Mouse (Mus musculus): Measurements from ENCODE around the gene Clta. TPM values are rescaled to one million over a fixed set of nuclear protein-coding genes. Genes with fewer than 3 reads are reported as not detected.
A peak's percentile ranks its signal among the peaks of the same experiment; 100 is the strongest.

Gene Clta
- total and polyA plus RNA-seq, 3 experiments: 451 to 589 TPM; not detected in 1

DNA sequence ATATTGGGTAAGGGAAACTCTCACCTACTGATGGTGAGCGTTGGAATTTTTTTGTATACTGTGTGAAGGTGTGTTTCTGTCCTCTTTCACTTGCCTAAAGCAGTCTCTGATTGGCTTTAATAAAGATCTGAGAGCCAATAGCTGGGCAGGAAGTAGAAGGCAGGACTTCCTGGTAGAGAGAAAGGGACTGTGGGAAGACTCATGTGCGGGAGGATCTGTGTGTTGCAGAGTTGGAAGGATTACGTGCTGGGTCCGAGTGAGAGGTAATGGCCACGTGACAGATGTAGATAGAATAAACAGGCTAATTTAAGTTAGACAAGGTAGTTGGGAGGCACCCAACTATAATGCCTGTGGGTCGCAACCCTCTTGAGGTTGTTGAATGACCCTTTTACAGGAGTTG, 630 bp upstream of the Clta start (continued):
- 0 out of 4 replicates have a peak, but pooled peaks of 1 of the 2 experiments have one; percentile 48 for TF ChIP-seq USF2 (IDR thresholded peaks at IDR 0.05; ENCODE audit: borderline replicate concordance in 1 of 2, insufficient read depth in 1 of 2, low read depth in 1 of 2, low read length in 2 of 2)
- TF ChIP-seq UBTF (IDR thresholded peaks at IDR 0.05; ENCODE audit: borderline replicate concordance, insufficient read depth, low read depth, low read length): no peak
- no peak for TF ChIP-seq GABPA (IDR thresholded peaks at IDR 0.05; ENCODE audit: low read depth, low read length)
- TF ChIP-seq TCF12 (IDR thresholded peaks at IDR 0.05; ENCODE audit: low read depth, low read length): no peak
- no peak for TF ChIP-seq ZMIZ1 (IDR thresholded peaks at IDR 0.05; ENCODE audit: low read depth, low read length)
- TF ChIP-seq CHD1 (IDR thresholded peaks at IDR 0.05; ENCODE audit: low read depth, low read length): no peak
- no peak for TF ChIP-seq JUND (IDR thresholded peaks at IDR 0.05; ENCODE audit: low read depth, low read length)
- no peak for TF ChIP-seq CHD2 (IDR thresholded peaks at IDR 0.05; ENCODE audit: low read length)
- no peak for TF ChIP-seq RAD21 (IDR thresholded peaks at IDR 0.05; ENCODE audit: low read depth, low read length)

DNA sequence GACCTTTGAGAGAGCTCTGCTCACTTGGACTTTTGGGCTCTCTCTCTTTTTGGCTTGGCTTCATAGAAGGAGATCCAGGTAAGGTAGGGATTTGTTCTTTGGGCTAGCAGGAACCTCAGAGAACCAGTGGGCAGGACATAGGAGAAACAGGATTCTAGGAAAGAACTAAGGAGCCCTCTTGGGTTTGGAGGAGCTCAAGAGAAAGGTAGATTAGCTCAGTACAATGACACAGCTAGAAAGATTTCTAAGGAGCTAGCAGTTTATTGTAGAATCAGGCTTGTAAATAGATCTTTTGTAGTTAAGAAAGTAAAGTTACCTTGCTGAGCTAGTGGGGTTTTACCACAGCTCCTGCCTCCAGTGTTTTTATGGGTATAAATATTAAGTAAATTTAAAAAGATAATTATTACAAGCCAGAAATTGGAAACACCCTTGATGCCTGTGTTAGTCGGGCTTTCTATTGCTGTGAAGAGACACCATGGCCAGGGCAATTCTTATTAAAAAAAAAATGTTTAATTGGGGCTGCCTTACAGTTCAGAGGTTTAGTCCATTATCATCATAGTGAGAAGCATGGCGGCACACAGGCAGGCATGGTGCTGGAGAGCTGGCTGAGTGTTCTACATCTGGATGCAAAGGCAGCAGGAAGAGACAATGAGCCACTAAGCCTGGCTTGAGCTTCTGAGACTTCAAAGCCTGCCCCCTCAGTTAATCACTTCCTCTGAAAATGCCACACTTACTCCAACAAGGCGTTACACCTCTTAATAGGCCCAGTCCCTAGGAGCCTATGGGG, 564 bp downstream of the Clta start:
- peak; percentile 42 for DNase-seq (ENCODE audit: low read depth, low spot score)
- Histone ChIP-seq H3K9ac (ENCODE audit: control insufficient read depth, low read depth, low read length, poor library complexity, severe bottlenecking) (peak overlapping the region; percentile 63), H3K9me3 (replicated peaks; ENCODE audit: insufficient read depth, low read length) (no peaks in the 10 kb centered on the region), H3K79me2 (ENCODE audit: control insufficient read depth, insufficient read depth, low read length, poor library complexity) (peaks cover 3% of the 10 kb centered on the region; the same call in 1 of the 2 replicates), H3K4me1 (ENCODE audit: control insufficient read depth in 1 of 2, insufficient read depth in 2 of 2, low read length in 2 of 2) (peaks cover 0 to 8% of the 10 kb centered on the region in 2 experiments; a peak in 2 of 4 replicates), H3K4me3 (ENCODE audit: control insufficient read depth in 1 of 2, insufficient read depth in 1 of 2, low read depth in 2 of 2, low read length in 2 of 2) (peak overlapping the region; percentile 6 to 15; a peak in 2 of 4 replicates), H3K27ac (ENCODE audit: control insufficient read depth, low read depth, low read length) (peak overlapping the region; percentile 97), H3K36me3 (ENCODE audit: control insufficient read depth in 1 of 2, insufficient read depth in 2 of 2, low read length in 2 of 2) (peaks cover 0 to 10% of the 10 kb centered on the region in 2 experiments; a peak in 2 of 4 replicates), H3K27me3 (ENCODE audit: control insufficient read depth in 1 of 2, insufficient read depth in 2 of 2, low read length in 2 of 2) (no peaks in the 10 kb centered on the region)
- TF ChIP-seq MAX (IDR thresholded peaks at IDR 0.05; ENCODE audit: low read length): peak; percentile 30; the same call in 1 of the 2 replicates
- TF ChIP-seq MAFK (IDR thresholded peaks at IDR 0.05; ENCODE audit: borderline replicate concordance, low read depth, low read length): no peak

DNA sequence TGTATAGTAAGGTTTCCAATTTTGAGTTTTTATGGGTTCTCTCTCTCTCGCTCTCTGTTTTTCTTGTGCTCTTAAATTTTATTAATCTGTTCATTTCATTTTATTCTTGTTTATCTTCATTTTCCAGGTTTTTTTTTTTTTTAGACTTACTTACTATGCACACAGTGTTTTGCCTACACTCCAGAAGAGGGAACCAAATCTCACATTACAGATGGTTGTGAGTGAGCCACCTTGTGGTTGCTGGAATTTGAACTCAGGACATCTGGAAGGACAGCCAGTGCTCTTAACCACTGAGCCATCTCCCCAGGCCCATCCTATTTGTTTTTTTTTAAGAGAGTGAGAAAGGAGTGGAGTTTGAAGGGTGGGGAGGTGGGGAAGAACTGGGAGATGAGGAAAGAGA, 5.9 kb downstream of the Clta start:
- Histone ChIP-seq H3K9me3 (replicated peaks; ENCODE audit: insufficient read depth, low read length) (no peaks in the 10 kb centered on the region), H3K27ac (ENCODE audit: control insufficient read depth, low read depth, low read length) (peak overlapping the region; percentile 57; the same call in 1 of the 2 replicates), H3K79me2 (ENCODE audit: control insufficient read depth, insufficient read depth, low read length, poor library complexity) (peaks cover 34% of the 10 kb centered on the region), H3K36me3 (ENCODE audit: control insufficient read depth in 1 of 2, insufficient read depth in 2 of 2, low read length in 2 of 2) (peaks cover 2 to 26% of the 10 kb centered on the region in 2 experiments; a peak in 3 of 4 replicates), H3K4me3 (ENCODE audit: control insufficient read depth in 1 of 2, insufficient read depth in 1 of 2, low read depth in 2 of 2, low read length in 2 of 2) (no peak overlapping the region), H3K4me1 (ENCODE audit: control insufficient read depth in 1 of 2, insufficient read depth in 2 of 2, low read length in 2 of 2) (peaks cover 0 to 27% of the 10 kb centered on the region in 2 experiments; a peak in 3 of 4 replicates), H3K27me3 (ENCODE audit: control insufficient read depth in 1 of 2, insufficient read depth in 2 of 2, low read length in 2 of 2) (no peaks in the 10 kb centered on the region), H3K9ac (ENCODE audit: control insufficient read depth, low read depth, low read length, poor library complexity, severe bottlenecking) (no peak overlapping the region)
- peak; percentile 46 for DNase-seq (ENCODE audit: low read depth, low spot score)
- TF ChIP-seq CTCF (IDR thresholded peaks at IDR 0.05 in 2 of 3, conservative IDR thresholded peaks at IDR 0.05 in 1 of 3; ENCODE audit: control insufficient read depth in 1 of 3, insufficient read depth in 1 of 3, low read depth in 2 of 3, low read length in 3 of 3, poor library complexity in 1 of 3, severe bottlenecking in 1 of 3): peak in 2 of 3 experiments; percentile 12 to 67; a peak in 2 of 6 replicates
- TF ChIP-seq SMC3 (IDR thresholded peaks at IDR 0.05; ENCODE audit: low read depth, low read length): peak; percentile 40
- peak; percentile 4; the same call in 1 of the 2 replicates for TF ChIP-seq RAD21 (IDR thresholded peaks at IDR 0.05; ENCODE audit: low read depth, low read length)
- peak; percentile 25; the same call in 1 of the 2 replicates for TF ChIP-seq SIN3A (IDR thresholded peaks at IDR 0.05; ENCODE audit: low read length)
- peak; percentile 80 for TF ChIP-seq ZNF384 (IDR thresholded peaks at IDR 0.05; ENCODE audit: low read depth, low read length)
- TF ChIP-seq MXI1 (IDR thresholded peaks at IDR 0.05; ENCODE audit: low read depth, low read length): no peak
- no peak for TF ChIP-seq ETS1 (IDR thresholded peaks at IDR 0.05; ENCODE audit: low read depth, low read length)
- TF ChIP-seq ZC3H11A (IDR thresholded peaks at IDR 0.05; ENCODE audit: low read depth, low read length): no peak; the same call in 1 of the 2 replicates
